Mouse (Mus musculus): ENCODE measurements around the gene Hdac4. TPM values are rescaled to one million over a fixed set of nuclear protein-coding genes. Genes with fewer than 3 reads are reported as not detected.

The Hdac4 gene
- polyA plus RNA-seq, 1 experiment from 2014 or later, result 22.0 TPM

DNA sequence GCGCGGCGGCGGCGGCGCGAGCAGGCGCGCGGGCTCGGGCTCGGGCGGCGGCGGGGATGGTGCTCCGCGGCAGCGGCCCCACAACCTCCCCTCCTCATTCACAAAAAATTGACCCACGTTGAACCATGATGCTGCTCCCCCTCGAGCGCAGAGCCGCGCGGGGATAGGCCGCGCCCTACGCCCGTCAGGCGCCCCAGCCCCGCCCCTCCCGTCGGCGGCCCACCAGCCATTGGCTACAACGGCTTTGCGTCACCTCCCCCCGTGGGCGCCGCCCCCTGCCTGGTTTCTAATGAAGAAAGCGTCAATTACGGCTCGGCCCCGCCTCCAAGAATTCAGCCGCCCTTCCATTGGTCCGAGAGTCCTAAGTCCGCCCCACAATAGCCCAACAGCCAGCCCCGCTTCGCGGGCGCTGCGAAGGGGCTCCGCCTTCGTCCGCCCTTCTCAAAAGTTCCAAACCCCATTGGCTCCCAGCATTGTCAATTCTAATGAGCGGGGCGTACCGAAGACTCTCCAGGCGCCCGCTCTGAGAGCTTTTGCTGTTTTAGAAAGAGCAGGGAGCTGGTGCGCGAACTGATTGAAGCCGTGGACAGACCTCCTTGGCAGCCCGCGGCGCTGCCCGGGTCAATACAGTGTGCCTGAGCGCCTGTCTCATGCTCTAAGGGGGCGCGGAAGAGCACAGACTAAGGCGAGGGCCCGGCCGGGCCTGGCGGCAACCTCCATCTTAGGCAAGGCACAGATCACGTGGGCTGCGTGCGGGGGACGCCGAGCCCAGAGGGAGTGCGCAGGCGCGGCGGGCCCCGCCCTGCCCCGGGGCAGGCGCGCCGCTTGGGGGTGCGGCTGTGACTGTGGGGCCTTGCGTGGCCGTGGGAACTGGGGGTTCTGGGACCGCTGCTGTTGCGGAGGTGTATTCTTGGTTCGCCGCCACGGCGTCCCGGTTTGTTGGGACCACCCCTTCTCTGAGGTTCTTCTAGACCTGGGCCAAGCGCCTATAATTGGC lies 15.1 kb downstream of the Hdac4 start:
- Histone ChIP-seq H3K4me1 (ENCODE audit: control insufficient read depth, insufficient read depth, low read length) (peaks cover 19% of the 10 kb centered on the region), H3K36me3 (ENCODE audit: control insufficient read depth, insufficient read depth, low read length) (no peaks in the 10 kb centered on the region), H3K9ac (ENCODE audit: low read depth, low read length) (peak overlapping the region; percentile 90), H3K27me3 (ENCODE audit: control insufficient read depth, insufficient read depth, low read length) (no peaks in the 10 kb centered on the region), H3K4me3 (ENCODE audit: low read length) (peak overlapping the region; percentile 71), H3K27ac (ENCODE audit: low read depth, low read length) (peak overlapping the region; percentile 95), H3K9me3 (ENCODE audit: control insufficient read depth, low read length) (no peaks in the 10 kb centered on the region), H3K4me2 (replicated peaks; ENCODE audit: low read depth, low read length) (peak overlapping the region; percentile 69)
- WGBS, result under 1% methylated on average over 79 of the region's 97 CpGs
- peak; percentile 97 for ATAC-seq (ENCODE audit: low FRiP score, low TSS enrichment)

DNA sequence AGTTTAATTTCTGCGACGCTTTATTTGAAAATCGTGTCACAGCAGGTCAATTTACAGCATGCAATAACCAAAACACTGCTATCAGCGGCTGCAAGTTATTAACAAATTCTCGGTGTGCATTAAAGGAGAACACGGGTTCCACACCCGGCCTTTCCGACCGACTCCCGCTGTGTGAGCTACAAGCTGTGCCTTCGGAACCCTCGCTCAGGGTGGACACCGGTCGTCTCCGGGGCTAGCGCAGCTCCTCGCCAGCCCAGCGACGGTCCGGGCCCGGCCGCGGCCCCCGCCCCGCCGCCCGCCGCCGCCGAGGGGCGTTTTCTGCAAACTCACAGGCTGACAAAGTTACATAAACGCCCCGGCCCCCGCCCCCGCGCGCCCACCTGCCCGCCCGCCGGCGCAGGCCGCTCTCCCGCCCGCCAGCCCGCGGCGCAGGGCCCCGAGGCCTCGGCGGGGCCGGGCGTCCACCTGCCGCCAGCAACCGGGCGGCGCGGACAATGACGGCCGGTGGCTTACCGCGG lies 16.0 kb downstream of the Hdac4 start:
- peak; percentile 4; the same call in 1 of the 2 replicates for ATAC-seq (ENCODE audit: low FRiP score, low TSS enrichment)
- H3K9ac ChIP-seq (ENCODE audit: low read depth, low read length), result peak overlapping the region; percentile 90
- under 1% methylated on average over 44 of the region's 61 CpGs for WGBS

GRCm38 (mm10) chr1:92179070-92179469 lies 16.4 kb downstream of the Hdac4 start:
- Histone ChIP-seq H3K4me1 (ENCODE audit: control insufficient read depth, insufficient read depth, low read length) (peaks cover 29% of the 10 kb centered on the region), H3K36me3 (ENCODE audit: control insufficient read depth, insufficient read depth, low read length) (no peaks in the 10 kb centered on the region), H3K9ac (ENCODE audit: low read depth, low read length) (peak overlapping the region; percentile 90), H3K27me3 (ENCODE audit: control insufficient read depth, insufficient read depth, low read length) (no peaks in the 10 kb centered on the region), H3K9me3 (ENCODE audit: control insufficient read depth, low read length) (no peaks in the 10 kb centered on the region), H3K27ac (ENCODE audit: low read depth, low read length) (no peak overlapping the region), H3K4me2 (replicated peaks; ENCODE audit: low read depth, low read length) (peak overlapping the region; percentile 69), H3K4me3 (ENCODE audit: low read length) (peak overlapping the region; percentile 71)
- 4% methylated on average over 11 of the region's 11 CpGs for WGBS
- ATAC-seq (ENCODE audit: low FRiP score, low TSS enrichment), result no peak

More for the DNA sequence above, 16.0 kb downstream of the Hdac4 start:
- Histone ChIP-seq H3K9me3 (ENCODE audit: control insufficient read depth, low read length) (no peaks in the 10 kb centered on the region), H3K4me1 (ENCODE audit: control insufficient read depth, insufficient read depth, low read length) (peaks cover 24% of the 10 kb centered on the region), H3K27ac (ENCODE audit: low read depth, low read length) (peak overlapping the region; percentile 62; the same call in 1 of the 2 replicates), H3K27me3 (ENCODE audit: control insufficient read depth, insufficient read depth, low read length) (no peaks in the 10 kb centered on the region), H3K4me3 (ENCODE audit: low read length) (peak overlapping the region; percentile 71), H3K4me2 (replicated peaks; ENCODE audit: low read depth, low read length) (peak overlapping the region; percentile 69), H3K36me3 (ENCODE audit: control insufficient read depth, insufficient read depth, low read length) (no peaks in the 10 kb centered on the region)

DNA sequence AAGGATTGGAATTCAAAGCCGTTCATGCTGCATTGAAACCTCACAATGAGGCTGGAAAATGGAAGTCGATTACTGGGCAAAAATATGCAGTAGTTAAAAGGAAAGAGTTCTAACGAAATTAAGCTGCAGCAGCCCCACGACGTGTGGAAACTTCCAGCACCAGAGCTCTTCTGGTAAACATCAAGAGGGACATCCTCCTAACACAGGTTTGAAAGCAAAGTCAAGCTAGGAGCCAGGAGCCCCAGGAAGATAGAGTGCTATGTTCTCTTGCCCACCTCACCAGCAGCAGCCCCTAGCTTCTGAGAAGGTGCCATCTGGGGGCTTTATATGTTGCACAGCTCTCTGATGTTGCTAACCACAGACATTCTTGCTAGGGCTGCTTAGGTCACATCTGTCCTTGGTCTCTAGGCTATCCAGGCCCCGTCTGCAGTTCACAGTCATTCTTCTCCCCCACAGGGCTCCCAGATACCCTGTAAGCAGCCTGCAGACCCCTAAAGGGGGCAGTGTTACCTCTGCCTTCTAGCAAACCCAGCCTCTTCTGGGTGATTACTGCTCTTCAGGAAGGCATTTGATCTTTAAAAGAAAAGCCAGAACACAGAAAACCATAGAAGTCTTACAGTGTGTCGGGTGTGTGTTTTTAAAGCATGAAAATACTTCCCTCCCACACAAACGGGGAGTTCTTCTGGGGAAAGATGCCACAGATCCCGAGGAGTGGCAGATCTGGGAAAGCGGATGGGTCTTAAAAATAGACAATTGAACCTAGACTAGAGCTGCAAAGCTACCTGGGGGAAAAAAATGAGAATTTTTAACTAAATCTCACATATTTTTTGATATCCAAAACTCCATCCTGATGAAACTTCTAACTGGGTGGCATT lies 17.2 kb downstream of the Hdac4 start:
- Histone ChIP-seq H3K4me3 (ENCODE audit: low read length) (peak overlapping the region; percentile 71; the same call in 1 of the 2 replicates), H3K9me3 (ENCODE audit: control insufficient read depth, low read length) (no peaks in the 10 kb centered on the region), H3K27me3 (ENCODE audit: control insufficient read depth, insufficient read depth, low read length) (no peaks in the 10 kb centered on the region), H3K9ac (ENCODE audit: low read depth, low read length) (peak overlapping the region; percentile 90; the same call in 1 of the 2 replicates), H3K36me3 (ENCODE audit: control insufficient read depth, insufficient read depth, low read length) (no peaks in the 10 kb centered on the region), H3K4me2 (replicated peaks; ENCODE audit: low read depth, low read length) (peak overlapping the region; percentile 69), H3K27ac (ENCODE audit: low read depth, low read length) (no peak overlapping the region; the same call in 1 of the 2 replicates), H3K4me1 (ENCODE audit: control insufficient read depth, insufficient read depth, low read length) (peaks cover 37% of the 10 kb centered on the region)
- WGBS, result 38% methylated on average over 10 of the region's 10 CpGs
- no peak for ATAC-seq (ENCODE audit: low FRiP score, low TSS enrichment)

DNA sequence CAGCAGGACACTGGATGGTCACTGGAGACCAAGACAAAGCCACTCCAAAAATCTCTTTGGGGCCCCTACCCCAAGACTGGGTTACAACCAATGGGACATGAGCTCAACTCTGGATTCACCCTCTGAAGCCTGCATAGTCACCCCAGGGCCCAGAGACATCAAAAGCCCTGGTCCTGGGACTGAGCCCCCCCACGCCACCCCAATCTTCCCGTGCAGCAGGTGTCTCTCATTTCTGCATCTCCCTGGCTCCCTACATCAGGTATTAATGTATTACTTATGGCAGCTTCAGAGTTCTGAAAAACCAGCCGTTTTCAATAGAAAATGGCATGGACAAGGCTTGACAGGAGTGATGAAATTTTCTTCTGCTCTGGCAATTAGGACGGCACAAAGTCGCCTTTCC lies 17.9 kb downstream of the Hdac4 start:
- WGBS, result 70% methylated on average over 5 of the region's 5 CpGs
- no peak overlapping the region for H3K27ac ChIP-seq (ENCODE audit: low read depth, low read length)
- no peak overlapping the region for H3K4me2 ChIP-seq (replicated peaks; ENCODE audit: low read depth, low read length)
- H3K4me1 ChIP-seq (ENCODE audit: control insufficient read depth, insufficient read depth, low read length), result peaks cover 38% of the 10 kb centered on the region
- H3K4me3 ChIP-seq (ENCODE audit: low read length), result no peak overlapping the region
- no peak for ATAC-seq (ENCODE audit: low FRiP score, low TSS enrichment)
- no peaks in the 10 kb centered on the region for H3K27me3 ChIP-seq (ENCODE audit: control insufficient read depth, insufficient read depth, low read length)
- no peaks in the 10 kb centered on the region for H3K9me3 ChIP-seq (ENCODE audit: control insufficient read depth, low read length)
- H3K9ac ChIP-seq (ENCODE audit: low read depth, low read length), result no peak overlapping the region; the same call in 1 of the 2 replicates
- H3K36me3 ChIP-seq (ENCODE audit: control insufficient read depth, insufficient read depth, low read length), result no peaks in the 10 kb centered on the region

- no peaks in the 10 kb centered on the region for H3K9me3 ChIP-seq (ENCODE audit: control insufficient read depth, low read length)
- no peak overlapping the region for H3K27ac ChIP-seq (ENCODE audit: low read depth, low read length)
- H3K4me2 ChIP-seq (replicated peaks; ENCODE audit: low read depth, low read length), result no peak overlapping the region
- H3K27me3 ChIP-seq (ENCODE audit: control insufficient read depth, insufficient read depth, low read length), result no peaks in the 10 kb centered on the region
- H3K9ac ChIP-seq (ENCODE audit: low read depth, low read length), result no peak overlapping the region
- H3K36me3 ChIP-seq (ENCODE audit: control insufficient read depth, insufficient read depth, low read length), result no peaks in the 10 kb centered on the region
- 91% methylated on average over 3 of the region's 3 CpGs for WGBS
- ATAC-seq (ENCODE audit: low FRiP score, low TSS enrichment), result no peak
- H3K4me1 ChIP-seq (ENCODE audit: control insufficient read depth, insufficient read depth, low read length), result peaks cover 38% of the 10 kb centered on the region
- H3K4me3 ChIP-seq (ENCODE audit: low read length), result no peak overlapping the region
These were observed 18.3 kb downstream of the Hdac4 start for GRCm38 (mm10) chr1:92177196-92177595.

DNA sequence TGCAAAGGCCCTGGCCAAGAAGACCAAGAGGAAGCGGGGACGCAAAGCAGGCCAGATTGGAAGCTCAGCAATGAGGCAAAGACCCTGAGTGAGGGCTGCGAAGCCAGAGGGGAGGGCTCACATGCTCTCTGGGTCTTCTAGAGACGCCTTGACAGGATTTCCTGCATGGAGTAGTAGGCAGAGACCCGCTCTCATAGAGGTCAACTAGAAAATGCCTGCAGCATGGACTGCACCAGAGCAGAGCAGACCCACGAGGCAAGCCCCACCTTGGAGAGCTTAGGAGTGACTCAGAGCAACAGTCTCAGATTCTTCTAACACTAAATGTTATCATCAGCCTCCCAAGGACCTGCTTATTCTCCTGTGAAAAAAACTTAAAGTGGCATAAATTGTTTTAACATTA lies 20.2 kb downstream of the Hdac4 start:
- no peaks in the 10 kb centered on the region for H3K27me3 ChIP-seq (ENCODE audit: control insufficient read depth, insufficient read depth, low read length)
- H3K36me3 ChIP-seq (ENCODE audit: control insufficient read depth, insufficient read depth, low read length), result no peaks in the 10 kb centered on the region
- no peaks in the 10 kb centered on the region for H3K9me3 ChIP-seq (ENCODE audit: control insufficient read depth, low read length)
- no peak overlapping the region for H3K9ac ChIP-seq (ENCODE audit: low read depth, low read length)
- peaks cover 38% of the 10 kb centered on the region for H3K4me1 ChIP-seq (ENCODE audit: control insufficient read depth, insufficient read depth, low read length)
- H3K4me3 ChIP-seq (ENCODE audit: low read length), result no peak overlapping the region
- no peak for ATAC-seq (ENCODE audit: low FRiP score, low TSS enrichment)
- WGBS, result 75% methylated on average over 6 of the region's 6 CpGs
- H3K4me2 ChIP-seq (replicated peaks; ENCODE audit: low read depth, low read length), result no peak overlapping the region
- no peak overlapping the region; the same call in 1 of the 2 replicates for H3K27ac ChIP-seq (ENCODE audit: low read depth, low read length)

- whole genome bisulfite sequencing, result 75% methylated on average over 5 of the region's 5 CpGs
- Histone ChIP-seq H3K27me3 (ENCODE audit: control insufficient read depth, insufficient read depth, low read length) (no peaks in the 10 kb centered on the region), H3K4me3 (ENCODE audit: low read length) (no peak overlapping the region), H3K4me2 (replicated peaks; ENCODE audit: low read depth, low read length) (no peak overlapping the region), H3K4me1 (ENCODE audit: control insufficient read depth, insufficient read depth, low read length) (peaks cover 38% of the 10 kb centered on the region), H3K27ac (ENCODE audit: low read depth, low read length) (no peak overlapping the region; the same call in 1 of the 2 replicates), H3K9ac (ENCODE audit: low read depth, low read length) (no peak overlapping the region), H3K9me3 (ENCODE audit: control insufficient read depth, low read length) (no peaks in the 10 kb centered on the region), H3K36me3 (ENCODE audit: control insufficient read depth, insufficient read depth, low read length) (no peaks in the 10 kb centered on the region)
- no peak for ATAC-seq (ENCODE audit: low FRiP score, low TSS enrichment)
These were observed 20.6 kb downstream of the Hdac4 start for GRCm38 (mm10) chr1:92174898-92175255.
